Mouse (Mus musculus): ENCODE data around the gene Lsamp.
"Not testable (repeated sequence)": the region's sequence is repeated elsewhere in the genome, so short reads cannot be mapped to it uniquely, and the experiment has no call there.

Lsamp gene

DNA sequence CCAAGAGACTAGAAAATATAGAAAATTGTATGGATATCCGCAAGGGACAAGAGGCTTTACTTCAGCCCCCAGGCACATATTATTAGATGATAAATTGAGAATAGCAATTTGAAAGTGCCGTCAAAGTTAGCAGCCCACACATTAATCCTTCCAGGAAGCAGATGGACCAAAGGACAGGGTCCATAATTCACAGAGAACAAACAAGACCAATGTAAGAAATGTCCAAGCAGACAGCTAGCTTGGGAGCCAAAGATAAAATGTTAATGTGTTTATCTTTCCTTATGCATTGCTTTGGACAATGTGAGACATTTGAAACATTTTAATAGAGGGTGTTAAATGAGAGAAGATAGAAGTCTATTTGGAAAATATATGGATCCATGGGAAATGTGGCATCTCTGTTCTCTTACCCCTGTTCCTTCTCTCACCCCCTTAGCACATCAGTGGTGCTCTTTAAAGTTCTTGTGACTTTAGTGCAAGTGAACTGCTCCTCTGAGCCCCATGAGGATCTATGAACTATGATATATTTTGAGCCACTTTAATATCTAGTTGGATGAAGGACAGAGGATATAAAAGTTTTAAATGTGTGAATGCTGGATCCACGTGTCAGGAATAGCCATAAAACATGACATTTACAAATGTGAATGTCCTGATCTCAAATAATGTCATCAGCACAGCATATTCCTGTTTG, 1952.9 kb downstream of the Lsamp start:
- no peak for DNase-seq (ENCODE audit: low spot score)

DNA sequence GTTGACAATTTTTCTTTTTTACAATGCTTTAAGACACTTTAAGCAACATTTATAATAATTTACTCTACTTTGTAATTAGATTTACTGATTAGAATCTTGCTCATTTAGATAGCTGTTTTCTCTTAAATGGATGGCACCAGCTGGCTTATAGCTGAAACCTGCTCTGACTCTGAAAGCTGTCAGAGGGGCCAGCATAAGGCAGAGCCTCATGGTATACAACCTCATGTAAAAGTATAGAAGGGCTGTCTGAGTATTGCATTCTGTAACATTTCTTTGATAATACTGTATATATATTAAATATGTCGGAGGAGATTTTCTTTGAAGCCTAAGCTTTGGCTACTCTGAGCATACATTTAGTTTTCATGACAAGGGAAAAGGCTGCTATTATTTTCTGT, 1953.4 kb downstream of the Lsamp start:
- DNase-seq (ENCODE audit: low spot score): no peak

DNA sequence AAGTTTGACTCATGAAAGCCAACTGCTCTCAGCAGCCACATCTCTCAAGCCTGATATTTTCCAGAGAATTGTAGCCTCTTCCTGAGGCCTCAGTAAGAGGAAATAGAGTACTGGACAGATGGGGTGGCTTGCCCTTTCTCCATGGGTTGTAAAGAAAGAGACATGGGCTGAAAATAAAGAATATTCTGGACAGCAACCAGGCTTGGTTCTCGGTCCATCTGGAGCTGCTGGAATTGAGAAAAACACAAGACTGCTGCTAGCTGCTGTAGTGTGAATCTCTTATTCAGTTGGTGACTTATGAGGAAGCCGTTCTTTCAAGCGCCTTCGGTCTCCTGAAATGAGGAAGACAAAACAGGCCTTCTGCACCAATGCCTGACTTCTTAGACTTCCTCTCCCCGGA, 1954.1 kb downstream of the Lsamp start:
- no peak for DNase-seq (ENCODE audit: low spot score)

DNA sequence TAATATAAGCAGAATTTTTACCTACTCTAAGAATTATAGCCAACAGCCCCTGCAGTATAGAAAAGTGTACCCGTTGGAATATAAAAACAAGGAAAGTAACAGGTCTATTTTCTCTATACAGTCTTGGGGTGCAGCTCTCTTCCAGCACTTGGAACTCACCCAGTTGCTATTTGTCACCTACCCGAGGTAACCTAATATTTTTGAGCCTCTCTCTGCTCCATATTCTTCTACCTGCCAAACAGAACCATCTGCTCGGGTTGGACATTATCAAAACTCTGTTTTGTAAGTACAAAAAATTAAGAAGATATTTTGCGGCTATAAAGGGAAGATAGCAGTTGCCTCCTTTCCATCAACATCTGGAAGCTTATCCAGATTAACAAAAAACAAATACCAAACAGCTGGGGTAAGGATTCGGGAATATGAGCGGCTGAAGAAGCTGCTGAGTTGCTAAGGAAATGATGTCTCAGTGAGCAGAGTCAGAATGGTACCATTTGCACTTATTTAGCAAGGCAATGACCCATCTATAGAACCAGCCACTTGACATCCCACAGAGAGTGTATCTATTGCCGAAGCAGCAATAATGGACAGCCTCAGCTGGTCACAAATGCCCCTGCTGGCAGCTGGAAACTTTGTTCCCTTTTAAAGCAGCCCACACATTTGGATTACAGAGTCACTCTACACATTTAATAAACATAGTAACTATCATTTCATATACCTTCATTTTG, 1957.6 kb downstream of the Lsamp start:
- DNase-seq (ENCODE audit: low spot score): no peak

DNA sequence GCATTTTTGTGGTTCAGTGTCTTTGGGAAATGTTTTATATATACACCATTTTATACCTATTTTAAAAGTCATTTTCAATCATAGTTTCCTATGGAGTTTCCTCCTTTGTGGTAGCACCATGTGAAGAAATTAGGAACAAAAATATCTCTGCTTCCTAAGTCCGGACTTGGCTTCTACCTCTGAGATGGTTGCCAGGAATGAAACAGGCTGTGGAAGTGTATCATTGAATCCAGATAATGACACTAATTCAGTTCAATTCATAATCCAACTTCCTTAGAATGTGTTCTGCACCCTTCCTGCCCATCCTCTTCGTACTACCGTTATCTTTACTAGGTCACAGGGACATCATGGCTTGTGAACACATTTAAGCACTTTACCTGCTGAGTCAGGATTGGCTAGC, 1973.7 kb downstream of the Lsamp start:
- DNase-seq (ENCODE audit: low spot score): no peak

DNA sequence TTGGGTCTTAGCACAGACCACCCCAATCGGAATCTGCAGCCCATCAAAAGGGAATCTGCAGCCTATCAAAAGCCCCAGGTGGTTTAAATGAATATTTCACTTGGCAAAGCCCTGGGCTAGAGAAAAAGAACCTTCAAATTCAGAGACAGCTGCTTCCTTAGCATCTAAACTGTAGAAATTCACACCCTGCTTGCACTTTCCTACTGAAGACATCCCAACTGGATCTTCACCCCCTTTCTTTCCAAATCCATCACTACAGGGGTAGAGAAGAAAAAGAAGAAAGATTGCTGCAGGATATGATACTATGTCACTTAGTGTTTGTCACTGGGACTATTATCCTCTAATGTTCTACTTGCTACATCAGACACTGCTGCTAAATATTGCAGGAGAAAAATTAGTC, 1981.5 kb downstream of the Lsamp start:
- DNase-seq (ENCODE audit: low spot score): no peak

DNA sequence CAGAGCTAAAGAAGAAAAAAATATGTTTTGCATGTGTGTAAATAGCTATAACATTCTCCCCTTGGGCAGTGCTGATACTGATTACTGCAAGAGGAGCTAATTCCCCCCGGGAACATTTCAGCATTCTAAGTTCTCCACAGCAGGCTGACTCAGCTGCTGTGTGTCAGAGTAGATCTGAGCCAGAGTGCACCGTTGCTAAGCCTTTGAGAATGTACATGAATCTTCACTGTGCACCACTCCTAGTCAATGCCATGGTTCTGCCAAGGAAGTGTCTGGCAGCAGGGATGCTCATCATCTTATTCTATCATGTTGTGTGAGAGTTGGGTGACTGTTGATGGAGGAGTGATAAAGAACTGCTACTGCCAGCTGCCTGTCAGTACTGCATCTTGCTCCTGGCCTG, 1985.1 kb downstream of the Lsamp start:
- DNase-seq (ENCODE audit: low spot score): no peak

DNA sequence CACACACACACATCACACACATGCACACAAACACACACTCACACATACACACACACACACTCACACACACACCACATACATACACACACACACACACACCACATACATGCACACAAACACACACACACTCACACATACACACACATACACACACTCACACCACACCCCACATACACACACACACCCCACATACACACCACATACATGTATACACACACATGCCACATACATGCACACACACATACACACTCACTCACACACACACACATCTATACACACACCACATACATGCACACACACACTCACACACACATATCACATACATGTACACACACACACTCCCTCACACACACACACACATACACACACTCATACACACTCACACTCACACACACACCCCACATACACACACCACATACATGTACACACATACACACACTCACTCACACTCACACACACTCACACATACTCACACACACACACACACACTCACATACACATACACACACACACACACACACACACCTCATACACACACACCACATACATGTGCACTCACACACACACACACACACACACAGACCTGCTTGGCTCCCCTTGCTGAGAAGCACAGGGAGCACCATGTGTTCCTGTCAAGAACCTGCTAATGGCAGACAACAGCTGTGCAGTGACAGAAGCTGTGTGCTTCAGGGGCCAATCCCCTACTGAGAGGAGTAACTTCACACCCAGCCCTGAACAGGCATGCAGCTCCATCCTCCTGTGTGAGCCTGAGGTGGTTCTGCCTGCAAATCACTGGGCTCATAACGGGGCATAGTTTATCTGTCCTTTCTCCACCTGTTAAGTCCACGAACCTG, 1990.9 kb downstream of the Lsamp start:
- no peak for DNase-seq (ENCODE audit: low spot score)

DNA sequence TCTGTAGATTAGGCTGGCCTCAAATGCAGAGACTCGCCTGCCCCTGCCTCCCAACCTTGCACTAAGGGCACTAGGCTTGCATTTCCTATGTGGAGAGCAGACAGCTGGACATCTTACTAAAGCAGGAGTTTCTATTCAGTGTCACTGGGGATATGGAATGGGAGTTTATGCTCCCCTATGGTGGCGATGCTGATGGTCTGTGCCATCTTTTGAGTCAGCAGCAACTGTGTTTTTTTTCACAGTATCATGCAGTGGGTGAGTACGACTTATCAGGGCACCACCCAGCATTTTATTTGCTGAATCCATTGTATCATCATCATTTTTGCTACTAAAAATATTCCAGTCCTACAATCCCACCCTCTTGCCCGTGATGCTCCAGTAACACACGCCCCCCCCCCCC, 1992.7 kb downstream of the Lsamp start:
- no peak for DNase-seq (ENCODE audit: low spot score)

DNA sequence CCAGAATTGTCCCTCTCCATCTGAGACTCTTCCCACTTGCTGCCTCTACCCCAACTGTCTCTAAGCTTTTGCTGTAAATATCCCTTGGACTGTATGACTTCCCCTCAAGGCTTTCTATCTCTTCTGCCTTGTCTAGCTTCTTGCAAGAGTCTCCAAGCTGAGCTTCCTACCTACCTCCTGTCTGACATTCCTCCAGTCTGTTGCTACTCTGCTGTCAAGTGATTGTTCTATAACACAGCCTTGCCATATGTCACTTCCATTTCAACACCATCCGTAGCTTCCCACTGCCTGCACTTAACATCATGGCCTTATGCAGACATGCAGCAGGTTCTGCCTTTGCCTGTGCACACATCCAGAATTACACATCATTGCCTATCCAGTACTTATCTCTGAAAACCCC, 2012.8 kb downstream of the Lsamp start:
- no peak for DNase-seq (ENCODE audit: low spot score)

DNA sequence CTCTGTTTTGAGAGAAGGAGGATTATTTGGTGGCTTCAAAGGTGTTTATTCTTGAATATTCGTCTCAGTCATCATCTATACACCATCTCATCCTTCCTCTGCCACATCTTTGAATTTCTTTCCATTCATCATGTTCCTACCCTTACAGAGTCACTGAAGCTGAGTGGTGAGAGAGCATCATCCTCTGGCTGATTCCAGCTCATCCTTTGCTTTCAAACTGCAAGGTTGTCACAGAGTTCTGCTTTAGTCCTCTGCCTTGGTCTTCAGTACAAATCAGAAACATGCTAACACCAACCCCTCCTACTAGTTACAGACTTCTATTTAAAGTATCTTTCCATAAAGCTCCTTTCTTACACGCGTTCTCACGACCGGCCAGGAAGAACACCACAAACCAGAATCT, 2018.8 kb downstream of the Lsamp start:
- no peak for DNase-seq (ENCODE audit: low spot score)

DNA sequence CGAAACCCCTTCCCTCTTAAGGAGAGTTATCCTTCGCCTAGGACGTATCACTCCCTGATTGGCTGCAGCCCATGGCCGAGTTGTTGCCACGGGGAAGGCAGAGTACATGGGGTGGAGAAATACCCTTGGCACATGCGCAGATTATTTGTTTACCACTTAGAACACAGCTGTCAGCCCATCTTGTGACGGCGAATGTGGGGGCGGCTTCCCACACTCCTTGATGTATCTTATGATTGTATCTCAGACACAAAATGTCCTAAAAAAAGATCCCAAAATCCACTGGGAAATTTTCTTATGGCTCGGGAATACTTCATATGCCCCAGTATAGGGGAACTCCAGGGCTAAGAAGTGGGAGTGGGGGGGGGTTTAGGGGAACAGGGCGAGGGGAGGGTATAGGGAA, 2019.3 kb downstream of the Lsamp start:
- DNase-seq (ENCODE audit: low spot score): not testable (repeated sequence)

DNA sequence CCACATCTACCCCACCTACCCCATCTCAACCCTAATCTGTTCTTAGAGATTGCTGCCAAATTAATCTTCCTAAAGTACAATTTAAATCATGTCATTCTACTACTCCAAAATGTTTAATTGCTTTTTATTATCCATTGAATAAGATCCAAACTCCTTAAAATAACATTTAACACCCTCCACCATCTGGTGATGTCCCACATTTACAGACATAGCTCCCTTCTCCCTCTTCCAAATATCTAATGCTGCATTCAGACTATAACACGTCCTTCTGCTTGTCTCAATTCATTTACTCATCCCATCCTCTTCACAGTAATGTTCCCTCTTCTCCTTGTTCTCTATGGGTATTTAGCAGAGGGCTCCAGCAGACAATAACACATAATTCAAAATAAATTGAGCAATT, 2020.0 kb downstream of the Lsamp start:
- no peak for DNase-seq (ENCODE audit: low spot score)

DNA sequence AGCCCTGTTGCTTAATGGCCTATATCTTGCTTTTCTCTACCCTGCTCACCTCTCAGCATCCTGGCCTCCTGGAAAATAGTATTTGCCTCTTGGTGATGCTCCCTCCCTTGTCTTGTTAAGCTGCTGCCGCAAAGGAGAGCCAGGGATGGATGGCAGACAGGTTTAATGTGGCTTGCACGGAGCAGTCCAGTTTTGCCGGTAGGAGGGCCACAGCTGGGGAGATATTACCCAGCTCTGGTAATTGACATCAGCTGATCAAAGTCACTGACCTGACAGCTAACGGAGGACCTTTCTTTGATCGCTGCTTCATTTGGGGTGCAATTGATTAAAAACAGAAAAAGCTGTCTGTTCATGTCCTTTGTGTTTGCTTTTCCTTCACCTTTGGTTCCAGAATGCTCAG, 2030.8 kb downstream of the Lsamp start:
- no peak for DNase-seq (ENCODE audit: low spot score)

DNA sequence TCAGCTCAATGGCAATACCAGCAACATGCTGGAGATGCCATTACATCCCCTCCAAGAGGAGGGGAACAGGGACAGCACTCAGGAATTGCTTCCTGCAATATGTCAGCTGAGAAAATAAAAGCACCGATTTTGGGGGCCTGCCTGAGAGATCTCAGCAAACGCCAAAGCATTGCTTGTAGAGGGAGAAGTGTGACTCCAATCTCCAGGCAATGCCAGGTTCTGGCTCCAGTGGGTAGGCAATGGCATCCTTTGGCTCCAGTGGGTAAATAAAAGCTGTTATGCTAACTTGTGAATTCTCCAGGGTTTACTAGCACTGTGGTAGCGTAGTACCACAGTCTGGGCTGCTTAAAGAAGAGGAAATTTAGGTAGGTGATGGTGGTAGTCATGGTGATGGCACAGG, 2031.3 kb downstream of the Lsamp start:
- DNase-seq (ENCODE audit: low spot score): no peak

DNA sequence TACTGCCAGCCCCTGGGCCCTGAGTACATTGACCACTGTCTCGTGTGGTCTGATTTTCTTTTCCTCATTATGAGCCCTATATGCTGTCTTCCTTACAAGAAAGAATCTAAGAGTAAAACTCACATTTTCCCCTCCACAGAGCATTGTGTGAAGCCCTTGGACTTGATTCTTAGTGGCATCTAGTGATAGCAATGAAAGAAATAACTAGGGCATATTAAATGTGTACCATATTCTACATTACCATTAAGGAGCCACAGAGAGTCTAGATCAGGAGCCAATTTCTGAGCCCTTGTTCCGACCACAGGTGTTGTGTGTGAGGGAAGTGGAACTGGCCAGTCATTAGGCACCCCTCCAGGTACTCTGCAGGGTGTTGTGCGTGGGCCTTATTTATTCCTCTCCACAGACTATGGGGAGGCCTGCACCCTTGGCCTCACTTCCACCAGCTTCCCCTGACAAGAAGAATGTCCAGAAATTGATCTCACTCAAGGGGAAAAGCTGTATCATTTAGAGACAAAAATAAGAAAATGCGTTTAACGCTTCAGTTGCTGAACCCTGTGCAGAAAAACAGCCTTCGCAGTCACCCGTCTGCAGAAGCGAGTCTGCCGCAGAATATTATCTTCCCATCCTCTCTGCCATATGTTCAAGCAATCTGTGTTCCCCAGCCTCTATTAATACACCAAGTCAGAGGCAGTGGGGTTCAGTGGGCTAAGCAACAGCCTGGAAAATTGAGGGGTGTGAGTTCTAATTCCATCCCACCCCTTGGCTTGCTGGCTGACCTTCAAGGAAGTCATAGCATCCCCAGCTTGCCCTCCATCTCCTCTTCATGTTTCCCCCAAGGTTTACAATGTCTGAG, 2032.9 kb downstream of the Lsamp start:
- DNase-seq (ENCODE audit: low spot score): no peak

DNA sequence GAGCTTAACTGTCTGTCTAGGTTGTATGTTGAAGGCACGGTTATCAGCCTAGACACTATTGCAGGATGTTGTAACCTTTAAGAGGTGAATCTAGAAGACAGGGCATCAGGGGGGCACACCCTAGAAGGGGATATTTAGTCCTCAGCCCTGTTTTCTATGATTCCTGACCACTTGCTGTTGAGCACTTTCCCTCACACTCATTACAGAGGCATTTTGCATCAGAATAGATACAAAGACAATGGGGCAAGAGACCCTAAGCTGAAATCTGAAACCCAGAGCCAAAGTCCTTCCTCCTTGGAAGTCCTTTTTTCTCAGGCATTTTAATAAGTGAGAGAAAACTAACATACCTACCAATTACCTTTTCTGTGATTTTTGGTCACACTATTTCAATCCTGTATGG, 2038.4 kb downstream of the Lsamp start:
- no peak for DNase-seq (ENCODE audit: low spot score)

DNA sequence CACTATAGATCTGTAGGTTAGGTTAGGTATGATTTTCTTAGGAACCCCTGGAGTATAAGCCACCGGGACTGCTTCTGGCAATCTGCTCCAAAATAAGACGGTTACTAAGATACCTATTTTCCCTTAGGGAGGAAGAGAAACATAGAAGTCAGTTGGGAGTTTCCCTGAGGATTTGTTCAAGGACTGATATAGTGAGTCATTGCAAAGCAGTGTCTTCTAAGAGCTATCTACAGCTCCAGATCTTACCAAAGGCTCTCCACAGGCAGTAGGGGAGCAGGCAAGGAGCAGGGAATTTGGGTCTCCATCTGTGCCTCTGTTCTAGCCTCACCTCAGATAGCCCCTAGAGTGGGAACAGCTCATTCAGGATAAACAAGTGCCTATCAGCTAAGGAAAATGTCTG, 2047.9 kb downstream of the Lsamp start:
- DNase-seq (ENCODE audit: low spot score): no peak

DNA sequence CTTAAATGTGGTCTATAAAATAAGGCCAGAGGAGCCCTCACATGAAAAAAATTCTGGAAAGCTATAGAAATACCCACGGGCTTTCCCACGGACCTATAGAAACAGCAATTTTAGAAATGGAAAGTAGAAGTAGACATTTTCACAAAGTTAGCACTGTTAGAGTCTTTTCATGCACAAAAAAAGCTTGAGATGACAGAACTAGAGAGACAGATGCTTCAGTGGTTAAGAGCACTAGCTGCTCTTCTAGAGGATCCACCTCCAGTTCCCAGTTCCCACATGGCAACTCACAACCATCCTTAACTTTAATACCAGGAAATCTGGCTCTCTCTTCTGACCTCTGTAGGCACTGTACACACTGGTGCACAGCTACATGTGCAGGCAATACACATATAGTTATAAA, 2049.3 kb downstream of the Lsamp start:
- no peak for DNase-seq (ENCODE audit: low spot score)

DNA sequence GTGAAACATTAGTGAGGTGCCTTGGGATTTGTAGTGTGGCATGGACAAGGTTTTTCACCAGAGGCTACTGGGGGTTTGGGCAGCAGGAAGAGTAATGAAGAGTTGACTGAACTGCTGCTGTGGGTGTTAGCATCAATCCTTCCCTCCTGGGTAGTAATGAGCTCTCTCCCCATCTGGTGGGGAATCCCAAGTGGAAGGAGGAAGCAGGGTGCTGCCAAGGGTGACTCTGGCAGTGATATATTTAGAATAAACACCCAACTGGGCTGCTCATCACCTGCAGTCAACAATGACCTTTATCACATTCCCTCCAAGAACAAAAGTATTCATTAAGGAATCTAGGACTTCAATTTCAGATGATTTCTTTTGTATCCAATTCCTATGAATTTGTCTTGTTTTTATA, 2064.0 kb downstream of the Lsamp start:
- DNase-seq (ENCODE audit: low spot score): no peak

DNA sequence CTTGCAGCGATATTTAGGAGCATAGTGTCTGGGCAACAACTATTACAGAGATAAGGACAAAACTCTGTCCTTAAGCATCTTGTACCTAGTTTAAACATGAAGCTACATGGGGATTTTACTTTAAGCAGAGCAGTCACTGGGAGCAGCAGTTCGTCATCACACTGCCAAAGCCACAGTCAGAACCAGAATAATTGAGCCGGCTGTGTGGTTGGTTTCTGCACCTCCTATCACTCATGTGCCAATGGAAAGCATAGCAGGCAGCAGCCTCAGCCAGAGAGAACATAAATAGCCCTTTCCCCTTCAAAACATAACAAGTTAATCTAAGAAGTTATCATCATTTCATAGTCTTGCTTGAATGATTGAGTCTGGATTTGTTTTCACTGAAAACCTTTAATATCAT, 2075.8 kb downstream of the Lsamp start:
- no peak for DNase-seq (ENCODE audit: low spot score)

DNA sequence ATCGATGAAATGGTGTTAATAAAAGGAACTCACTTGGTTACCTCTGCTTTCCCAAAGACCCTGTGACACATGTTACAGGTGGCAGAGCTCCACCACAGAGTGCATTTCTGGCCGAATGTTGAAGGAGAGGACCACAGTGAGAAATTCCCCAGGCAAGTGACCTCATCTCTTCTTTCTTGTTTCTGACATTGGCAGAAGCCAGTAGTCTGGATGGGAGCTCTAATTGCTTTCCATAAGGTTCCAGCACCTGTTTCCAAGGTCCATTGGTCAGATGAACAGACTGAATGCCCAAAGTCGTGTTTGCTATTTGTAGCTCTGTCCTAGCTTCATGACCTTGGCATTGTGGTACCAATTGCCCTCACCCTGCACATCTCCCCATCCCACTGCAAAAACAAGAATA, 2090.2 kb downstream of the Lsamp start:
- DNase-seq (ENCODE audit: low spot score): no peak

Measured in lung, postnatal 25 days (tissue).